Mouse (Mus musculus) CH12.LX (cell line): ENCODE measurements around the gene Gm1123.

Experiments used
- CTCF ChIP-seq, 2 experiments: IDR thresholded peaks in 1 of 2; conservative IDR thresholded peaks in 1 of 2; 2 replicates each; pipeline ENCODE4 v1.5.1; 2011 to 2012; ENCODE audit warnings: low read depth in 2 of 2, low read length in 2 of 2, improper control_type of control experiment in 1 of 2, inconsistent platforms in 1 of 2, mild to moderate bottlenecking in 1 of 2, moderate library complexity in 1 of 2
- JUN ChIP-seq: IDR thresholded peaks from 2 replicates; pipeline ENCODE4 v1.6.1; 2011; ENCODE audit warnings: low read depth, mild to moderate bottlenecking, low read length, improper control_type of control experiment, moderate library complexity; ENCODE audit not compliant: insufficient read depth
- SMC3 ChIP-seq: IDR thresholded peaks from 2 replicates; pipeline ENCODE4 v1.6.1; 2011; ENCODE audit warnings: low read depth, low read length, improper control_type of control experiment

- TF ChIP-seq SMC3 (no peak), CTCF (conservative IDR thresholded peaks at IDR 0.05 in 1 of 2, IDR thresholded peaks at IDR 0.05 in 1 of 2; ENCODE audit: low read depth in 2 of 2, low read length in 2 of 2) (no peak), JUN (no peak)
Measured at GRCm38 (mm10) chr9:98958628-98959027, 76.9 kb downstream of the Gm1123 start.
